Mouse (Mus musculus) bone marrow, adult 2 months (tissue): Measurements from ENCODE around the gene Kcne3. TPM values are rescaled to one million over a fixed set of nuclear protein-coding genes. Genes with fewer than 3 reads are reported as not detected.
A peak's percentile ranks its signal among the peaks of the same experiment; 100 is the strongest.

Source experiments
- H3K27ac ChIP-seq: fragments of 200-500 bp; 2 replicates; pipeline ENCODE4 v1.5.1; 2012; ENCODE audit warnings: low read depth, mild to moderate bottlenecking, control low read depth, inconsistent platforms, low read length; ENCODE audit not compliant: control insufficient read depth, poor library complexity, insufficient read depth
- H3K4me1 ChIP-seq: fragments of 200-500 bp; 2 replicates; pipeline ENCODE4 v1.6.1; 2011; ENCODE audit warnings: low read length; ENCODE audit not compliant: control insufficient read depth, insufficient read depth
- H3K4me3 ChIP-seq: fragments of 200-500 bp; replicated peaks from 2 replicates; pipeline ENCODE3; 2011; ENCODE audit warnings: mild to moderate bottlenecking, low read depth, low read length, control low read depth; ENCODE audit not compliant: control insufficient read depth
- CTCF ChIP-seq: fragments of 200-500 bp; IDR thresholded peaks from 2 replicates; pipeline ENCODE4 v1.5.1; 2011; ENCODE audit warnings: low read length, control low read depth; ENCODE audit not compliant: control insufficient read depth, insufficient read depth
- POLR2A ChIP-seq: fragments of 200-500 bp; IDR thresholded peaks from 2 replicates; pipeline ENCODE4 v1.6.1; 2011; ENCODE audit warnings: low read depth, mild to moderate bottlenecking, control low read depth, low read length, borderline replicate concordance; ENCODE audit not compliant: control insufficient read depth
- WGBS: fragments of 180-500 bp; shearing (Covaris S2); methylation state at CpG from one replicate; pipeline ENCODE4 v1.1.7; 2018; 5-methylcytosine and 5-hydroxymethylcytosine counted together
- polyA plus RNA-seq: library from polyadenylated mRNA; stranded (reverse); fragments of >200 nt; gene quantifications from 2 replicates; pipeline ENCODE4 v1.2.4, GENCODE M21; 2011; ENCODE audit warnings: low replicate concordance; ENCODE audit not compliant: missing spikeins, insufficient read depth, insufficient read length

Kcne3 gene
- 2.7 and 2.9 TPM in 2 replicates for polyA plus RNA-seq

GRCm38 (mm10) chr7:100176269-100176668, at the start of gene Kcne3:
Gene Kcne3 (plus strand): TSS chr7:100176502.
- TF ChIP-seq POLR2A (no peak), CTCF (no peak)
- Histone ChIP-seq H3K4me1 (no peaks in the 10 kb centered on the region), H3K27ac (0 out of 2 replicates have a peak within 1 kb of the TSS, but pooled peaks have one; percentile 14), H3K4me3 (no peak within 1 kb of the TSS)
- 22% methylated on average over 3 of the region's 3 CpGs for WGBS

- WGBS, result 89% methylated on average over 7 of the region's 7 CpGs
Measured at GRCm38 (mm10) chr7:100126514-100126913, 49.8 kb upstream of the Kcne3 start.

DNA sequence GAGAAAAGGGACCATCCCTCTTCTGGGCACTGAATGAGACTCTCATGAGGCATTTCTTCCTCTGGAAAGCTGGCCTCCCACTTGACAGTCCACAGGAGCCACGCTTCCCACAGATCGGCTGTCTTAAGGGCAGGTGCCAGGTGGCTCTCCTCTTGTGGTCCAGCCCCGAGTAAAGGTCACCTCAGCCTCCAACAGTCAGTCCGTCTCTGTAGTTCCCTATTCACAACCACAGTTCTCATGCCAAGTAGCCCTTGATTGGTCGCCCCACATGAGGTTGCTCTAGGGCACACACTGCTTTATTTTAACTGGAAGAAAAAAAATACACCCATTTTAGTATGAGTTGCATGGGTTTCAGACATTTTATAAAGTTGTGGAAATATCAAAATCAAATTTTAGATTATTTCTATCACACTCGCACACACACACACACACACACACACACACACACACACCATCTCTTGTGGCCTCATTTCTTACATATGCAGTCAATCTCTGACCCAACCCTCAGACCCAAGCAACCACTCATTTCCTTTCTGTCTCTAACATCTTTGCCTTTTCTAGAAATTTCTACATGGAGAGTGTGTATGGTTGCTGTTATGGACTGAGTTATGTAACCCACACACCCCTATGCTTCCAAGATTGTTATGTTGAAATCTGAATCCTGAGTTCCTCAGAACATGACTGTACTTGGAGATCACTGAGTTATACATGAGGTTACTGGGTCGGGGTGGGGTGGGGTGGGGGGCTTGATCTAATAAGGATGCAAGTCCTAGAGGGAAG, 47.9 kb upstream of the Kcne3 start:
- no peak overlapping the region for H3K4me3 ChIP-seq
- no peak for TF ChIP-seq CTCF
- no peak for TF ChIP-seq POLR2A
- no peak overlapping the region for H3K27ac ChIP-seq
- H3K4me1 ChIP-seq, result no peaks in the 10 kb centered on the region; the same call in 1 of the 2 replicates
- 16% methylated on average over 7 of the region's 7 CpGs for WGBS

More at GRCm38 (mm10) chr7:100126514-100126913, 49.8 kb upstream of the Kcne3 start:
- H3K27ac ChIP-seq, result no peak overlapping the region
- TF ChIP-seq CTCF (no peak), POLR2A (no peak)
- H3K4me3 ChIP-seq, result no peak overlapping the region
- H3K4me1 ChIP-seq, result no peaks in the 10 kb centered on the region; the same call in 1 of the 2 replicates

DNA sequence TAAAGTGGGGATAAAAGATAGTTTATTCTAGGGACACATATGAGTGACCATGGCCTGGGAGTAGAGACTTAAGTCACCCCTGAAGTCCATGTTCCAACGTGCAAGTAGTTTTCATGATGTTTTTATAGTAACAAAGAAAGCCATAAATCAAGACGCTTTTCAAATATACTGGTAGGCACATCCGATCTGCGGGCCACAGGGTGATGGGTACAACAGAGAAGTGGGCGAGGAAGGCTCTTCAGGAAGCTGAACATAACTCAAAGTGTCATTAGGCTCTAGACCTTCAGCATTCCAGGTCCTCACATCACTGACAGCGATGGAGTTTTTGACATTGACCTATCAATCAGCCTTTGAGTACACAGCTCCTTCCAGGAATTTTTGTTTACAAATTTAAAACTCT, 45.7 kb upstream of the Kcne3 start:
- no peak overlapping the region for H3K4me3 ChIP-seq
- H3K27ac ChIP-seq, result no peak overlapping the region
- TF ChIP-seq CTCF (no peak), POLR2A (no peak)
- 10% methylated on average over 6 of the region's 6 CpGs for WGBS
- no peaks in the 10 kb centered on the region; the same call in 1 of the 2 replicates for H3K4me1 ChIP-seq

GRCm38 (mm10) chr7:100132379-100132778, 43.9 kb upstream of the Kcne3 start:
- no peaks in the 10 kb centered on the region; the same call in 1 of the 2 replicates for H3K4me1 ChIP-seq
- WGBS, result 74% methylated on average over 1 of the region's 1 CpGs
- no peak overlapping the region for H3K27ac ChIP-seq
- H3K4me3 ChIP-seq, result no peak overlapping the region
- no peak for TF ChIP-seq POLR2A
- TF ChIP-seq CTCF, result no peak

DNA sequence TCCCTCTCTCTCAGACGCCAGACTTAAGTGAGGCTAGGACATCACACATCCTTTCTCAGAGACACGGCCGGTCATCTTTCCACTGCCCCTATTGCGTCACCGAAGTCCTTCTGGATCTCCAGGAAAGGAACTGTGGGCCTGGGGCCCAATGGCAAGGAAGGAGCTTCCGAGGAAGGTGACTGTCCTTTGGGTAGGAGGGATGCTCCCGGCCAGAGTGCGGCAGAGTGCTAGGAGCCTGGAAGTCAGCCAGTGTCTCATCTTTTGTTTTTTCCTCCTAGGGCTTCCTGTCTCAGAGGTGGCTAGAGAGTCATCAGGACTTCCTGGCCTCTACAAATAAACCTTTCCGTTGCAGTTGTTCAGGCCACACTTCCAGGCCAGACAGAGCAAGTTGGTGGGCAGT, 39.3 kb upstream of the Kcne3 start:
- 46% methylated on average over 9 of the region's 9 CpGs for WGBS
- TF ChIP-seq POLR2A (no peak), CTCF (no peak)
- H3K27ac ChIP-seq, result no peak overlapping the region
- H3K4me3 ChIP-seq, result no peak overlapping the region
- H3K4me1 ChIP-seq, result no peaks in the 10 kb centered on the region; the same call in 1 of the 2 replicates

GRCm38 (mm10) chr7:100138075-100138474, 38.2 kb upstream of the Kcne3 start:
- no peaks in the 10 kb centered on the region; the same call in 1 of the 2 replicates for H3K4me1 ChIP-seq
- no peak overlapping the region for H3K27ac ChIP-seq
- H3K4me3 ChIP-seq, result no peak overlapping the region
- no peak for TF ChIP-seq CTCF
- TF ChIP-seq POLR2A, result no peak
- 77% methylated on average over 4 of the region's 4 CpGs for WGBS

DNA sequence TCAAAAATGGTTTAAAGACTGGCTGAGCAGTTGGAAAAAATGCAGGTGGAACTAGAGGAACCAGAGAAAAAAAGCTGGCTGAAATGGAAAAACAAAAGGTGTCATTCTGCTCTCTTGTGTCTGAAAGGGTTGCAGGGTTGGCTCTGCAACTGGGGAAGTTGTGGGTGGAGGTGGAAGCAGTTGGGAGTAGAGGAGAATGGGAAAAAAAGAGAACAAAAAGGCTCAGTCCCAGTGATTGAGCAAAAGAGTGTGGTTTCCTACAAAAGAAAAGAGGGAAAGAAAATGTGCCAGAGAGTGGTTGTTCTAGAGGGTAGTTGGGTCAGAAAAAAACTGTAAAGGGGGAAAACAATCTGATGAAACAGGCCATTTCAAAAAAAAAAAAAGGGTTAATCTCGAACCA, 35.7 kb upstream of the Kcne3 start:
- Histone ChIP-seq H3K4me1 (no peaks in the 10 kb centered on the region; the same call in 1 of the 2 replicates), H3K4me3 (no peak overlapping the region), H3K27ac (no peak overlapping the region)
- no peak for TF ChIP-seq POLR2A
- TF ChIP-seq CTCF, result no peak
- 32% methylated on average over 1 of the region's 1 CpGs for WGBS
